In the genomic region with DNA sequence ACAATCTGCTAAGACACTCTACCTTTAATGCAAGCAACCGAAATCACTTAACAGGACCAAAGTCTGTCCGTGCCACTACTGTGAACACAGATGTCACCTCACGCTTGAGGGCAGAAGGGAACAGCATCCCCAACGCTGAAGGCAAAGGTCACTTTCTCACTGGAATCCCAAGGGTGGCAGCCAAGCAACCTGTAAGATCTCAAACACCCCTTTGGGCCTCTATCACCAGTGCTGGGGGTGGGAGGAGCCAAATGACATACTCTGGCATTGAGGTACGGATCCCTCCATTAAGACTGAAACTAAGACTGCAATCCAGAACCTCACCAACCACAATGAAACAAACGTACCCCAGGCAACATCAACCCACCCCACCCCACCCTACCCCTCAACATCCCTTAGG, we compare ENCODE assay signal across 14 mouse cellular contexts.
"Had no signal": no experiment of that assay in that cellular context is flagged by ENCODE, and none has a peak within 500 bp of the region (broad histone marks: within the 10 kb centered on the region; RNA-seq: fewer than 3 reads in every experiment).

No protein-coding gene starts in this region.

- H3K4me2 ChIP-seq: kidney, embryonic 15.5 days; limb, embryonic 12.5 days; liver, embryonic 13.5 days; lung, embryonic 15.5 days; midbrain, embryonic 13.5 days; neural tube, embryonic 15.5 days had no signal

- H3K36me3 ChIP-seq: liver, embryonic 13.5 days; lung, embryonic 15.5 days; midbrain, embryonic 13.5 days; neural tube, embryonic 15.5 days had no signal

- H3K9me3 ChIP-seq: kidney, embryonic 15.5 days; limb, embryonic 12.5 days; liver, embryonic 13.5 days; lung, embryonic 15.5 days; midbrain, embryonic 13.5 days; neural tube, embryonic 15.5 days had no signal

- H3K27ac ChIP-seq: kidney, embryonic 15.5 days; limb, embryonic 12.5 days; liver, embryonic 13.5 days; lung, embryonic 15.5 days; midbrain, embryonic 13.5 days; neural tube, embryonic 15.5 days had no signal

- H3K4me1 ChIP-seq: liver, embryonic 13.5 days had no signal

- DNase-seq: kidney, postnatal 25 days; liver; liver, embryonic 13.5 days; liver, postnatal 0 days; right cerebral cortex, postnatal 4 days; spleen, adult 18-20 months; thymus, adult 18-20 months; thymus, postnatal 14 days had no signal

- ATAC-seq: liver, postnatal 0 days; midbrain, embryonic 13.5 days had no signal

- H3K9ac ChIP-seq: kidney, embryonic 15.5 days; limb, embryonic 12.5 days; liver, embryonic 13.5 days; liver, postnatal 0 days; lung, embryonic 15.5 days; midbrain, embryonic 13.5 days; neural tube, embryonic 15.5 days had no signal

- H3K27me3 ChIP-seq: kidney, embryonic 15.5 days; limb, embryonic 12.5 days; liver, embryonic 13.5 days; lung, embryonic 15.5 days; midbrain, embryonic 13.5 days; neural tube, embryonic 15.5 days had no signal

- H3K4me3 ChIP-seq: kidney, embryonic 15.5 days; limb, embryonic 12.5 days; liver, embryonic 13.5 days; lung, embryonic 15.5 days; midbrain, embryonic 13.5 days; myocyte; neural tube, embryonic 15.5 days had no signal
